8 mouse cellular contexts compared by ENCODE assay signal in the genomic region with DNA sequence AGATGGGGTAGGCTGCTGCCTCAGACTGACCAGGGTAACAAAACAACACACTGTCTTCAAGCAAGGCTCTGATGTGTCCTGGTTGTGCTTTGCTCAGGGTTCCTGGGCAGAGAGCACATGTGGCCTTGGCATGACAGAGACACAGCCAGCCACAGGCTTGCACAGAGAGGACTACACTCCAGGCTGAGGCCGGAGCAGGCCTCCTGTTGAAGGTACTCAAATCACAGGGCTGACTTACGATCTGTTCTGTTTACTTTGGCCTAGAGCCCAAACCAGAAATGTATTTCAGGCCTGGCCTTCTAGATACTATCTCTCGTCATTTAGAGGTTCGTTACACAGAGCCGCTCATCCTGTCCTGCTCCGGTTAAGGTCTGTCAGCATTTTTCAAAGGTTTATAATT.
DNase-seq lines count a peak whose midpoint lies in the region; ATAC-seq and TF ChIP-seq lines count a peak whose summit lies in the region.

No protein-coding gene starts in this region.

- H3K36me3 ChIP-seq in hindbrain, embryonic 11.5 days (ENCODE audit: control insufficient read depth, insufficient read depth, low read length): no peaks in the 10 kb centered on the region
- no peaks in the 10 kb centered on the region for H3K36me3 ChIP-seq in hindbrain, embryonic 13.5 days

- H3K27me3 ChIP-seq in hindbrain, embryonic 11.5 days (ENCODE audit: control insufficient read depth, insufficient read depth, low read length): no peaks in the 10 kb centered on the region
- H3K27me3 ChIP-seq in hindbrain, embryonic 13.5 days: no peaks in the 10 kb centered on the region

- no peak overlapping the region for H3K27ac ChIP-seq in hindbrain, embryonic 11.5 days (ENCODE audit: low read depth, low read length)
- no peak overlapping the region for H3K27ac ChIP-seq in hindbrain, embryonic 13.5 days
- H3K27ac ChIP-seq in left cerebral cortex, adult 2 months: no peak overlapping the region

- no peaks in the 10 kb centered on the region for H3K4me1 ChIP-seq in hindbrain, embryonic 11.5 days (replicated peaks; ENCODE audit: control insufficient read depth, insufficient read depth, low read length)
- peaks cover 3% of the 10 kb centered on the region; the same call in 1 of the 2 replicates for H3K4me1 ChIP-seq in hindbrain, embryonic 13.5 days (replicated peaks)

- DNase-seq in hindbrain, embryonic 11.5 days (ENCODE audit: low spot score): peak; percentile 17
- peak; percentile 24 for DNase-seq in cerebellum, adult 11-12 months
- peak; percentile 36 for DNase-seq in kidney, postnatal 10 days
- peak; percentile 20 for DNase-seq in ovary, postnatal 14 days (ENCODE audit: low spot score)
- no peak for DNase-seq in left cerebral cortex, adult 2 months (ENCODE audit: extremely low spot score in 1 of 2, low spot score in 2 of 2)
- DNase-seq in gastrocnemius, postnatal 25 days: no peak

- TF ChIP-seq CTCF in left cerebral cortex, adult 2 months (IDR thresholded peaks at IDR 0.05): no peak

- 76% methylated on average over 6 of the region's 6 CpGs for WGBS in hindbrain, embryonic 11.5 days
- 77% methylated on average over 6 of the region's 6 CpGs for WGBS in hindbrain, embryonic 13.5 days

- no peak overlapping the region for H3K4me2 ChIP-seq in hindbrain, embryonic 11.5 days (replicated peaks; ENCODE audit: low read depth, low read length)
- H3K4me2 ChIP-seq in hindbrain, embryonic 13.5 days: no peak overlapping the region

- H3K9me3 ChIP-seq in hindbrain, embryonic 11.5 days (ENCODE audit: control insufficient read depth, low read length): no peaks in the 10 kb centered on the region
- H3K9me3 ChIP-seq in hindbrain, embryonic 13.5 days: no peaks in the 10 kb centered on the region

- intact Hi-C loops in left cerebral cortex, adult 2 months (cut with DNase I): no loop called here

- ATAC-seq in hindbrain, embryonic 11.5 days (ENCODE audit: low FRiP score): no peak
- no peak for ATAC-seq in hindbrain, embryonic 13.5 days (ENCODE audit: low FRiP score)
- no peak for ATAC-seq in erythroid progenitor cell, adult 5-6 weeks (replicated peaks; ENCODE audit: low FRiP score, poor library complexity, severe bottlenecking)

- H3K4me3 ChIP-seq in hindbrain, embryonic 11.5 days (ENCODE audit: low read depth, low read length): no peak overlapping the region
- no peak overlapping the region for H3K4me3 ChIP-seq in hindbrain, embryonic 13.5 days
- H3K4me3 ChIP-seq in left cerebral cortex, adult 2 months: no peak overlapping the region

- no peak overlapping the region for H3K9ac ChIP-seq in hindbrain, embryonic 11.5 days (ENCODE audit: low read depth, low read length)
- H3K9ac ChIP-seq in hindbrain, embryonic 13.5 days: no peak overlapping the region

Comparison
In these comparisons a context has a peak if more than half of its experiments do, and no peak if none do; other contexts are left out.
1. DNase-seq: peak in hindbrain, embryonic 11.5 days (single experiment), cerebellum, adult 11-12 months (single experiment), kidney, postnatal 10 days (single experiment) and ovary, postnatal 14 days (single experiment); none in left cerebral cortex, adult 2 months (0 of 2) and gastrocnemius, postnatal 25 days (single experiment).